Mouse (Mus musculus) intestine, postnatal 0 days (tissue): ENCODE data around the gene Krt80. TPM values are rescaled to one million over a fixed set of nuclear protein-coding genes. Genes with fewer than 3 reads are reported as not detected.

Experiments used
- ATAC-seq: fragments of 200-750 bp; cut with Nextera tagmentation; 2 replicates; pipeline ENCODE4 v1.8.0; 2017; ENCODE audit warnings: mild to moderate bottlenecking, moderate TSS enrichment, moderate library complexity
- H3K27ac ChIP-seq: fragments of 300-500 bp; sonication (generic); 2 replicates; pipeline ENCODE4 v1.5.1; 2014; ENCODE audit warnings: mild to moderate bottlenecking, low read depth, low read length, moderate library complexity
- H3K27me3 ChIP-seq: fragments of 300-500 bp; sonication (generic); replicated peaks from 2 replicates; pipeline ENCODE4 v1.6.1; 2014; ENCODE audit warnings: low read length, mixed read lengths; ENCODE audit not compliant: control insufficient read depth, insufficient read depth
- H3K36me3 ChIP-seq: fragments of 300-500 bp; sonication (generic); 2 replicates; pipeline ENCODE4 v1.6.1; 2014; ENCODE audit warnings: mild to moderate bottlenecking, moderate library complexity; ENCODE audit not compliant: control insufficient read depth, insufficient read depth
- H3K4me1 ChIP-seq: fragments of 300-500 bp; sonication (generic); replicated peaks from 2 replicates; pipeline ENCODE4 v1.6.1; 2014; ENCODE audit warnings: antibody characterized with exemption, low read length, mixed read lengths; ENCODE audit not compliant: control insufficient read depth, insufficient read depth
- H3K4me2 ChIP-seq: fragments of 300-500 bp; sonication (generic); replicated peaks from 2 replicates; pipeline ENCODE4 v1.6.1; 2014; ENCODE audit warnings: low read depth, mild to moderate bottlenecking, moderate library complexity
- H3K4me3 ChIP-seq: fragments of 300-500 bp; sonication (generic); 2 replicates; pipeline ENCODE4 v1.5.1; 2014; ENCODE audit warnings: low read depth, low read length
- H3K9ac ChIP-seq: fragments of 300-500 bp; sonication (generic); 2 replicates; pipeline ENCODE4 v1.6.1; 2014; ENCODE audit warnings: mild to moderate bottlenecking, low read depth, low read length
- H3K9me3 ChIP-seq: fragments of 300-500 bp; sonication (generic); 2 replicates; pipeline ENCODE4 v1.6.1; 2016; ENCODE audit warnings: mixed run types; ENCODE audit not compliant: control insufficient read depth
- CTCF ChIP-seq: sonication (generic); IDR thresholded peaks from 2 replicates; pipeline ENCODE4 v1.5.1; 2016; ENCODE audit warnings: low read depth, mild to moderate bottlenecking, control low read depth, antibody characterized with exemption, moderate library complexity
- WGBS: fragments of 180-500 bp; shearing (Covaris S2); extraction: QIAGEN DNeasy Blood & Tissue Kit; methylation state at CpG from one replicate; pipeline ENCODE4 v1.1.7; 2014; 5-methylcytosine and 5-hydroxymethylcytosine counted together
- polyA plus RNA-seq: library from polyadenylated mRNA; unstranded; fragments of >200 nt; fragmentation: Nextera tagmentation; extraction: Ambion mirVana; gene quantifications from 2 replicates; pipeline ENCODE4 v1.2.1, GENCODE M21; 2015

Gene Krt80
- polyA plus RNA-seq, 1 experiment from 2014 or later = 0.40 TPM

- 0% methylated on average over 2 of the region's 2 CpGs for WGBS
- peak; percentile 99 for TF ChIP-seq CTCF
Measured at GRCm38 (mm10) chr15:101339537-101339936, 30.4 kb downstream of the Krt80 start.

GRCm38 (mm10) chr15:101338359-101338758 lies 31.6 kb downstream of the Krt80 start:
- Histone ChIP-seq H3K4me2 (no peak overlapping the region), H3K9me3 (no peaks in the 10 kb centered on the region), H3K27ac (no peak overlapping the region), H3K4me1 (no peaks in the 10 kb centered on the region), H3K9ac (no peak overlapping the region), H3K27me3 (no peaks in the 10 kb centered on the region), H3K36me3 (no peaks in the 10 kb centered on the region), H3K4me3 (no peak overlapping the region)
- WGBS = 67% methylated on average over 4 of the region's 4 CpGs
- TF ChIP-seq CTCF = no peak
- ATAC-seq = no peak

More at GRCm38 (mm10) chr15:101339537-101339936, 30.4 kb downstream of the Krt80 start:
- no peaks in the 10 kb centered on the region for H3K27me3 ChIP-seq
- H3K9ac ChIP-seq = no peak overlapping the region
- no peak overlapping the region for H3K4me3 ChIP-seq
- H3K27ac ChIP-seq = no peak overlapping the region
- H3K36me3 ChIP-seq = no peaks in the 10 kb centered on the region
- H3K4me2 ChIP-seq = no peak overlapping the region
- no peaks in the 10 kb centered on the region for H3K4me1 ChIP-seq
- peak; percentile 63 for ATAC-seq
- H3K9me3 ChIP-seq = no peaks in the 10 kb centered on the region

GRCm38 (mm10) chr15:101336474-101337174 lies 33.3 kb downstream of the Krt80 start:
- WGBS = 47% methylated on average over 24 of the region's 24 CpGs
- no peak overlapping the region for H3K4me3 ChIP-seq
- ATAC-seq = no peak
- no peaks in the 10 kb centered on the region for H3K9me3 ChIP-seq
- H3K9ac ChIP-seq = no peak overlapping the region
- H3K4me2 ChIP-seq = no peak overlapping the region; the same call in 1 of the 2 replicates
- H3K27me3 ChIP-seq = no peaks in the 10 kb centered on the region
- H3K36me3 ChIP-seq = no peaks in the 10 kb centered on the region
- no peak for TF ChIP-seq CTCF
- no peaks in the 10 kb centered on the region for H3K4me1 ChIP-seq
- H3K27ac ChIP-seq = no peak overlapping the region

DNA sequence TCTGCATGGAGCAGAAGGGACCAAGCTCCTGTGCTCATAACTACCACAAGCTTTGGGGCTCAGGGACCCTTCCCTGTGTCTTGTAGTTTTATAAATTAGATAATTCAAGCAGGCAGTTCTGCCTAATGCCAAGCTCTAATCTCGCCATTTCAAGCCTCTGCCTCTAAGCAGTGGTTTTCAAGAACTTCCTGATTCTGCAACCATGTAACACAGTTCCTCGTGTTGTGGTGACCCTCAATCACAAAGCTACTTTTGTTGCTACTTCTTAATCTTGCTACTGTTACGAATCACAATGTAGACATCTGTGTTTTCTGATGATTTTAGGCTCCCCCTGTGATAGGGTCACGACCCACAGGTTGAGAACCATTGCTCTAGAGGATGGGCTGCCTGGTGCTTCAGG lies 36.3 kb downstream of the Krt80 start:
- 70% methylated on average over 4 of the region's 4 CpGs for WGBS
- H3K9me3 ChIP-seq = no peaks in the 10 kb centered on the region

GRCm38 (mm10) chr15:101333165-101333564 lies 36.8 kb downstream of the Krt80 start:
- H3K4me3 ChIP-seq = no peak overlapping the region
- no peaks in the 10 kb centered on the region for H3K4me1 ChIP-seq
- no peak for TF ChIP-seq CTCF
- ATAC-seq = no peak
- H3K27ac ChIP-seq = no peak overlapping the region
- H3K4me2 ChIP-seq = no peak overlapping the region
- WGBS = 32% methylated on average over 1 of the region's 1 CpGs
- H3K9ac ChIP-seq = no peak overlapping the region
- no peaks in the 10 kb centered on the region for H3K9me3 ChIP-seq
- H3K27me3 ChIP-seq = no peaks in the 10 kb centered on the region
- H3K36me3 ChIP-seq = no peaks in the 10 kb centered on the region

More for the DNA sequence above, 36.3 kb downstream of the Krt80 start:
- no peak overlapping the region for H3K27ac ChIP-seq
- no peak overlapping the region for H3K9ac ChIP-seq
- H3K4me1 ChIP-seq = no peaks in the 10 kb centered on the region
- no peak overlapping the region for H3K4me2 ChIP-seq
- H3K36me3 ChIP-seq = no peaks in the 10 kb centered on the region
- no peak overlapping the region for H3K4me3 ChIP-seq
- no peaks in the 10 kb centered on the region for H3K27me3 ChIP-seq
- ATAC-seq = no peak
- no peak for TF ChIP-seq CTCF

DNA sequence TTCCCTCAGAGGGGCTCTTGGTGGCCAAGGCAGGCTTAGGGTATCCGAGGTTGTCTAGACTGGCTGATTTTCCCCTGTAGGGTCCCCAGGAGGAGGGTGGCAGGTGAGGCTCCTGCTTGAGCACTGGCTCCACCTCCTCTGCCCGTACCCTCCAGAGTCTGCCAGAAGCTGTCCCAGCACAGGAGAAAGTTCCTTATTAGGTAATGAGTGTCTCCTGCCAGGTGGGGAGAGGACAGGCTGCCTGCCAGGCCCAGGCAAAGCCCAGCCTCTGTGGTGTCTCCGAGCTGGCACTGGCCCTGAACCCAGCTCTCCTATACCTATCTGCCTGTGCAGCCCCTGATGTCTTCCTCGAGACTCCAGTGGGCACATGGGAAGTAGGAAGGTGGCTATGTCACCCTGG lies 37.6 kb downstream of the Krt80 start:
- Histone ChIP-seq H3K9ac (no peak overlapping the region), H3K36me3 (no peaks in the 10 kb centered on the region), H3K4me1 (no peaks in the 10 kb centered on the region), H3K4me2 (no peak overlapping the region), H3K4me3 (no peak overlapping the region), H3K27me3 (no peaks in the 10 kb centered on the region), H3K9me3 (no peaks in the 10 kb centered on the region), H3K27ac (no peak overlapping the region)
- WGBS = 71% methylated on average over 4 of the region's 4 CpGs
- TF ChIP-seq CTCF = no peak
- no peak for ATAC-seq
